Mouse (Mus musculus): Measurements from ENCODE around the gene Adgrf3. TPM values are rescaled to one million over a fixed set of nuclear protein-coding genes. Genes with fewer than 3 reads are reported as not detected.

Adgrf3 gene
- polyA plus RNA-seq, 1 experiment = not detected

GRCm38 (mm10) chr5:30240552-30240951 is 35.0 kb upstream of the Adgrf3 start:
- TF ChIP-seq MYOG (IDR thresholded peaks at IDR 0.05; ENCODE audit: control insufficient read depth, extremely low read depth, insufficient read length) (no peak), USF1 (IDR thresholded peaks at IDR 0.05; ENCODE audit: low read depth) (no peak), MAX (IDR thresholded peaks at IDR 0.05) (no peak), FOSL1 (IDR thresholded peaks at IDR 0.05; ENCODE audit: insufficient read depth, low read length, poor library complexity, severe bottlenecking) (no peak), MYOD1 (IDR thresholded peaks at IDR 0.05; ENCODE audit: control insufficient read depth, insufficient read length, low read depth) (no peak), CTCF (IDR thresholded peaks at IDR 0.05; ENCODE audit: control insufficient read depth, insufficient read depth, insufficient read length) (no peak), CEBPB (IDR thresholded peaks at IDR 0.05; ENCODE audit: low read depth) (no peak)
- peaks cover 95% of the 10 kb centered on the region for H3K79me3 ChIP-seq (ENCODE audit: low read depth)
- no peak overlapping the region for H3K4me3 ChIP-seq (ENCODE audit: insufficient read depth, poor library complexity, severe bottlenecking)

GRCm38 (mm10) chr5:30238533-30238932 is 33.0 kb upstream of the Adgrf3 start:
- Histone ChIP-seq H3K4me3 (ENCODE audit: insufficient read depth, poor library complexity, severe bottlenecking) (no peak overlapping the region), H3K79me3 (ENCODE audit: low read depth) (peaks cover 95% of the 10 kb centered on the region), H3K27me3 (ENCODE audit: control insufficient read depth, insufficient read depth, insufficient read length) (no peaks in the 10 kb centered on the region), H3K36me3 (ENCODE audit: control insufficient read depth, insufficient read depth) (no peaks in the 10 kb centered on the region), H3ac (ENCODE audit: control insufficient read depth, insufficient read length, low read depth) (no peak overlapping the region), H3K79me2 (ENCODE audit: control insufficient read depth, insufficient read depth) (peaks cover 100% of the 10 kb centered on the region)
- no peak for TF ChIP-seq MYOG (IDR thresholded peaks at IDR 0.05; ENCODE audit: control insufficient read depth, extremely low read depth, insufficient read length)
- TF ChIP-seq FOSL1 (IDR thresholded peaks at IDR 0.05; ENCODE audit: insufficient read depth, low read length, poor library complexity, severe bottlenecking) = no peak
- TF ChIP-seq CTCF (IDR thresholded peaks at IDR 0.05; ENCODE audit: control insufficient read depth, insufficient read depth, insufficient read length) = no peak
- no peak for TF ChIP-seq MYOD1 (IDR thresholded peaks at IDR 0.05; ENCODE audit: control insufficient read depth, insufficient read length, low read depth)
- TF ChIP-seq CEBPB (IDR thresholded peaks at IDR 0.05; ENCODE audit: low read depth) = no peak
- TF ChIP-seq MAX (IDR thresholded peaks at IDR 0.05) = no peak
- TF ChIP-seq USF1 (IDR thresholded peaks at IDR 0.05; ENCODE audit: low read depth) = no peak

More at GRCm38 (mm10) chr5:30240552-30240951, 35.0 kb upstream of the Adgrf3 start:
- no peaks in the 10 kb centered on the region for H3K36me3 ChIP-seq (ENCODE audit: control insufficient read depth, insufficient read depth)
- H3ac ChIP-seq (ENCODE audit: control insufficient read depth, insufficient read length, low read depth) = no peak overlapping the region
- H3K79me2 ChIP-seq (ENCODE audit: control insufficient read depth, insufficient read depth) = peaks cover 100% of the 10 kb centered on the region
- no peaks in the 10 kb centered on the region for H3K27me3 ChIP-seq (ENCODE audit: control insufficient read depth, insufficient read depth, insufficient read length)

- Histone ChIP-seq H3K79me2 (ENCODE audit: control insufficient read depth, insufficient read depth) (peaks cover 95% of the 10 kb centered on the region), H3K27me3 (ENCODE audit: control insufficient read depth, insufficient read depth, insufficient read length) (no peaks in the 10 kb centered on the region), H3ac (ENCODE audit: control insufficient read depth, insufficient read length, low read depth) (no peak overlapping the region), H3K79me3 (ENCODE audit: low read depth) (peaks cover 79% of the 10 kb centered on the region), H3K36me3 (ENCODE audit: control insufficient read depth, insufficient read depth) (no peaks in the 10 kb centered on the region), H3K4me3 (ENCODE audit: insufficient read depth, poor library complexity, severe bottlenecking) (no peak overlapping the region)
- TF ChIP-seq FOSL1 (IDR thresholded peaks at IDR 0.05; ENCODE audit: insufficient read depth, low read length, poor library complexity, severe bottlenecking) (no peak), CTCF (IDR thresholded peaks at IDR 0.05; ENCODE audit: control insufficient read depth, insufficient read depth, insufficient read length) (no peak), MYOD1 (IDR thresholded peaks at IDR 0.05; ENCODE audit: control insufficient read depth, insufficient read length, low read depth) (no peak), CEBPB (IDR thresholded peaks at IDR 0.05; ENCODE audit: low read depth) (no peak), MYOG (IDR thresholded peaks at IDR 0.05; ENCODE audit: control insufficient read depth, extremely low read depth, insufficient read length) (no peak), USF1 (IDR thresholded peaks at IDR 0.05; ENCODE audit: low read depth) (no peak), MAX (IDR thresholded peaks at IDR 0.05) (no peak)
These were observed 30.2 kb upstream of the Adgrf3 start for GRCm38 (mm10) chr5:30235641-30236126.

GRCm38 (mm10) chr5:30233979-30234378 is 28.5 kb upstream of the Adgrf3 start:
- Histone ChIP-seq H3K4me3 (ENCODE audit: insufficient read depth, poor library complexity, severe bottlenecking) (peak overlapping the region; percentile 76), H3K79me2 (ENCODE audit: control insufficient read depth, insufficient read depth) (peaks cover 84% of the 10 kb centered on the region), H3K79me3 (ENCODE audit: low read depth) (peaks cover 66% of the 10 kb centered on the region), H3K27me3 (ENCODE audit: control insufficient read depth, insufficient read depth, insufficient read length) (no peaks in the 10 kb centered on the region), H3ac (ENCODE audit: control insufficient read depth, insufficient read length, low read depth) (peak overlapping the region; percentile 40), H3K36me3 (ENCODE audit: control insufficient read depth, insufficient read depth) (no peaks in the 10 kb centered on the region)
- no peak for TF ChIP-seq MYOG (IDR thresholded peaks at IDR 0.05; ENCODE audit: control insufficient read depth, extremely low read depth, insufficient read length)
- no peak for TF ChIP-seq USF1 (IDR thresholded peaks at IDR 0.05; ENCODE audit: low read depth)
- TF ChIP-seq CEBPB (IDR thresholded peaks at IDR 0.05; ENCODE audit: low read depth) = peak; percentile 66
- no peak for TF ChIP-seq MAX (IDR thresholded peaks at IDR 0.05)
- TF ChIP-seq FOSL1 (IDR thresholded peaks at IDR 0.05; ENCODE audit: insufficient read depth, low read length, poor library complexity, severe bottlenecking) = no peak
- no peak for TF ChIP-seq CTCF (IDR thresholded peaks at IDR 0.05; ENCODE audit: control insufficient read depth, insufficient read depth, insufficient read length)
- TF ChIP-seq MYOD1 (IDR thresholded peaks at IDR 0.05; ENCODE audit: control insufficient read depth, insufficient read length, low read depth) = no peak

- Histone ChIP-seq H3ac (ENCODE audit: control insufficient read depth, insufficient read length, low read depth) (peak overlapping the region; percentile 61), H3K4me3 (ENCODE audit: insufficient read depth, poor library complexity, severe bottlenecking) (peak overlapping the region; percentile 76), H3K79me2 (ENCODE audit: control insufficient read depth, insufficient read depth) (peaks cover 75% of the 10 kb centered on the region), H3K79me3 (ENCODE audit: low read depth) (peaks cover 56% of the 10 kb centered on the region), H3K36me3 (ENCODE audit: control insufficient read depth, insufficient read depth) (no peaks in the 10 kb centered on the region), H3K27me3 (ENCODE audit: control insufficient read depth, insufficient read depth, insufficient read length) (no peaks in the 10 kb centered on the region)
- TF ChIP-seq MYOD1 (IDR thresholded peaks at IDR 0.05; ENCODE audit: control insufficient read depth, insufficient read length, low read depth) (no peak), CEBPB (IDR thresholded peaks at IDR 0.05; ENCODE audit: low read depth) (no peak), CTCF (IDR thresholded peaks at IDR 0.05; ENCODE audit: control insufficient read depth, insufficient read depth, insufficient read length) (no peak), MYOG (IDR thresholded peaks at IDR 0.05; ENCODE audit: control insufficient read depth, extremely low read depth, insufficient read length) (no peak), FOSL1 (IDR thresholded peaks at IDR 0.05; ENCODE audit: insufficient read depth, low read length, poor library complexity, severe bottlenecking) (no peak), USF1 (IDR thresholded peaks at IDR 0.05; ENCODE audit: low read depth) (no peak), MAX (IDR thresholded peaks at IDR 0.05) (no peak)
These were observed 27.5 kb upstream of the Adgrf3 start for GRCm38 (mm10) chr5:30233042-30233441.

Measured in C2C12 (cell line).